Mouse (Mus musculus): ENCODE measurements around the gene Mrc2.

The Mrc2 gene

GRCm38 (mm10) chr11:105350643-105351042 lies 58.2 kb downstream of the Mrc2 start:
- DNase-seq (ENCODE audit: low spot score): no peak

DNA sequence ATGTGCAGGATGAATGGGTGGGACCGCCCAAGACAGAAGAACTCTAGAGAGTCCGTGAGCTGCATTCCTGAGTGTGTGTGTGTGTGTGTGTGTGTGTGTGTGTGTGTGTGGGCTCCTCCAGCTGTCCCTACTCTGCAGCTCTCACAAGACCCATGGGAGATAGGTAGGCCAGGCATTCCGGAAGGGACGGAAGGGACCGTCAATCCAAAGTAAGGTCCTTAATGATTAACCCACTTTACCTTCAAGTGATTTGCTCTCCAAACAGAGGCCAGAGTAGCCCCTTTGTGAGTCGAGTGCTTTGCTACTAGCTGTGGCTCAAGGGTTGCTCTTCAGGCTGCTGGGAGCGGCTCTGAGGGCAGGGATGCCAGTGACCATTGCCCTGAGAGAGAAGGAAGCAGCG lies 59.7 kb downstream of the Mrc2 start:
- no peak for DNase-seq (ENCODE audit: low spot score)

DNA sequence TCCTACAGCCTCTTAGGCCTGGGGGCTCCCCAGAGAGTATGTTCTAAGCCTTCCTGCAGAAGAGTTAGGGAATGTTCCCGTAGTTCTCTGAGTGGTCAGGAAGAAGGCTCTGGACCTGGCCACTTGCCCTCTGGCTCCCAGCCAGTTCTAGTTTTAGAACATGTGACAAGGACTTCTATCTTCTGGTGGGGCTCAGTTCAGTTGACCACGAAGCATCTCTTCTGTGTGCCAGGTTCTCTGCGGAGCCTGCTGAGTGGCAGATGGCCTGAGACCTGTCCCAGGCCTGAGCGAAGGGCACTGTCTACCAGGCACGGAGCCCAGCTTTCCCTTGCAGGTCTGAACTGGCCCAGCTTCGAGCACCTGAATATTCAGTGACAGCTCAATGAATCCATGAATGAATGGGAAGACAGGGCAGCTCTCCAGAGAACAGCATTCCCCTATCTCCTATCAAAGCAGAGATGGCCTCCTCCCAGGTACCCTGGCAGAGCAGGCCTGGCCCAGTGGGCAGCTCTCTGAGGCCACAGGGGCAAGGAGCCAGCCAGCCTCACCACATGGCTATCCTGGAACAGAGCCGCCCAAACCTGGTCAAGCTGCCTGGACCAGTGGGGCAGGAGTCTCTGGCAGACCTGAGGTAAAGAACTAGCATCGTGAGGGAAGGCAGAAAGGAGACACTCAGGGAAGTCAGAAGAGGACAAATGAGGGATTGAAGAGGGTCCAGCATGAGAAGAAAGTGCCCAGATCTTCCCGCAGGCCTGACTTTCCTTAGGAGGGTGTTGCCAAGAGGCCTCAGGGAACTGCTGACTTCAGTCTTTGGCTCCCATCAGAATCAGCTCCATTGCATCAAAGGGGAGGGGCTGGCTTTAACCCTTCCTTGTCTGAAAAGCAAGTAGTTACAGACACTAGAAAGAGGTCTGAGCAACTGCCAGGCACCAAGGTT lies 60.8 kb downstream of the Mrc2 start:
- peak; percentile 31 for DNase-seq (ENCODE audit: low spot score)

GRCm38 (mm10) chr11:105353891-105354280 lies 61.4 kb downstream of the Mrc2 start:
- no peak for DNase-seq (ENCODE audit: low spot score)

DNA sequence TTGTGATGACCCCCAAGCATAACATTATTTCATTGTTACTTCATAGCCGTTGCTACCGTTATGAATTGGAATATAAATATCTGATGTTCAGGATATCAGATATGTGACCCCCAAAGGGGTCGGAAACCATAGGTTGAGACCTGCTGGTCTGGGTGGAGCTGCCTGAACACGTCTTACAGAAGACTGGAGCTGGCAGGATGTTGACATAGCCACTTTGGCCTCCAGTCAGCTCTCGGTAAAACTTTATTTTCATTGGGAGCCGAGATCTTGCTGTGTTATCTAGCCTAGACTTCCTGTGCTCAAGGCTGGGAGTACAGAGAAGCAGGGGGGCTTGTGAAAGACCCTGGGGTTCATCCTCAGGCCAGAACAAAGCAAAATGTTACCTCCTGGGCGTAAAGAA lies 63.9 kb downstream of the Mrc2 start:
- DNase-seq (ENCODE audit: low spot score): no peak

GRCm38 (mm10) chr11:105362041-105362765 lies 69.8 kb downstream of the Mrc2 start:
- no peak for DNase-seq (ENCODE audit: low spot score)

DNA sequence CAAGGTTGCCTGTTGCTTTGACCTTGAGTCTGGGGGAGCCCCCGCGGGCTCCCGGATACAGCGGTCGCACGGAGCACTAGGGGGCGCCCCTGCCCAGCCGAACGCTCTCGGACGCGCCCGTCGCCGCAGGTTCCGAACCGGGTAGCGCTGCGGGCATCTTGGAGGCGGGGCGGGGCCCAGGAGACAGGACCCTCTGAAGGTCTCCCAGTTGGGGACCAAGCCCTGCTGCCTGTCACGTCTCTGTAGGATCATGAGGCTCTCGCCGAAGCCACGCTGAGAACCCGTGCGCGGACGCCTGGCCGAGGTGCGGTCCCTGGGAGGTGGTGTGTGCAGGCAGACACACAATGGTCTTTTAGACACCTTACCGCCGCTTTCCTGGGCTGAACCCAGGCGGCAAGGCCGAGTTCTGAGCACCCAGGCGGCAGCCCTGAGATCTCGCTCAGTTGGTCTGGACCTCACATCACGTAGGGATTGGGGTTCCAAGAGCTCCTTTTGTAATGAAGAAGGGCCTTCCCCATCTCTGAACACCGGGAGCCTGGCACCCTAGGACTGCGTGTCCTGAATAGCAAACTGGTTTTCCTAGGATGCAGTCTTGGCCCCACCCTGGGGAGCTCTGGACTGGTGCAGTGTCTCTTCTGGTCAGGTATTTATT lies 70.6 kb downstream of the Mrc2 start:
- DNase-seq (ENCODE audit: low spot score): peak; percentile 48

DNA sequence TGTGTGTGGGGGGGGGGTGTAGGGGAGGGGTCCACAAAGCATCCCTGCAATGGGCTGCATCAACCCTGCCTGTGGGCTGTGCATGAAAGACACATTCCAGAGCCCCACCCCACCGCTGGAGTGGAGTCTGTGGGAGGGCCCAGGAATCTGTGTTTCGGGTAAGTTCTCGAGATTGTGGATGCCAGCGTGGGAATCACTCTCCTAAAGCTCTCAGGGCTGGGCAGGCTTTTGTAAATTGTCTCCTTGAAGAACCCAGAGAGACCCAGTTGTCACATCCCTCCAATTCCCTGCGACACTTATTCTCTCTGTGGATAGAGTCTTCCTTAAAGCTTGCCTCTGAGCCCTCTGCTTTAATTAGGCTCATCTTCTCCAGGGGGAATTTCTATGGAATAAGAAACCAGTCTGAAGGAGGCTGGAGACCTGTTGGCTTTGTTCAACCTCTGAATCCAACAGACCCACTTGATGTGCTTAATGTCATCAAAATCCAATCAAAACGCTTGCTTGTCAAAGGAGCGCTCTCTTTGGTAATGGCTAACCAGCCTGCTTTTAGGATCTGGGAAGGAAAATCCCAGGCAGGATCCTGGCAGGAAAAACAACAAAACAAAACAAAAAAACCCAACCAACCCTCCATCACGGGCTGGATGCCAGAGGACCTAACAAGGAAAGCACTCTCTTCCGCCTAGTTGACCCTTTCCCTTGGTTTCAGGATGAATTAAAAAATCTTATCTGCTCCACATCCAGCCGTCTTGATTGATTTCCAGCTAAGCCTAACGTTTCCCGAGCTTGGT lies 71.3 kb downstream of the Mrc2 start:
- peak; percentile 10 for DNase-seq (ENCODE audit: low spot score)

GRCm38 (mm10) chr11:105364386-105365065 lies 72.1 kb downstream of the Mrc2 start:
- peak; percentile 7 for DNase-seq (ENCODE audit: low spot score)

DNA sequence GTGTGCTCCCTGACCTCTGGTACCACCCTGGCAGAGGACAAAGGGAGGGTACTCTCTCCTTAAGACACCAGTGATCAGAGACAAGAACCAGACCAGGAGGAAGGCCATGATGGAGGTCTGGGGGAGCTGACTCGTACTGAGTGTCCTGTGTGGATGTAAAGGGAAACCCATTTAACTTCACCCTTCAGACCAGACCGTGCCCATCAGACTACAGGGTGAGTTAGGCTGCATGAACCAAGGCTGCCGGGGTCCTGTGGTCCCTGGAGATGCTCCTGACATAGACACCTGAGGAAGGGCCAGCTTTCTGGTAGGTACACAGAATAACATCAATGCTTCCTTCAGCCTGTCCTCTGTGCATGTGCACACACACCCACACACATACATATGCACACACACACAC lies 73.2 kb downstream of the Mrc2 start:
- DNase-seq (ENCODE audit: low spot score): no peak

DNA sequence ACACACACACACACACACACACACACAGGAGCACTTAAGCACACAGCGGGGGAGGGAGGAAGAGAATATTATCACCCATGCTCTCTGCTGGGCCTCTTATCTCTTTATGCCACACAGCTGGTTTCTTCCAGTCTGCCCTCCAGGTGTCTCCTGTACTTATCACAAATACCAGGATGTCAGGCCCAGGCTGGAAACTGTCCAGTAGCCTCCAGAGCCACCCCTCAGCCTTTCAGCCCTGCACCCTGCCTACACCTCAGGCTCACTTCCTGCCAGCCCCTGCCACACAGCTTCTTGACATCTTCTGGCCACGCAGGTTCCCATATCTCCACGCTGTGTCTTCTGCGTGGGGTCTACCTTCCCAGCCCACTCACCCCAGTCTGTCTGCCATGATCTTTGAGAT lies 73.6 kb downstream of the Mrc2 start:
- no peak for DNase-seq (ENCODE audit: low spot score)

DNA sequence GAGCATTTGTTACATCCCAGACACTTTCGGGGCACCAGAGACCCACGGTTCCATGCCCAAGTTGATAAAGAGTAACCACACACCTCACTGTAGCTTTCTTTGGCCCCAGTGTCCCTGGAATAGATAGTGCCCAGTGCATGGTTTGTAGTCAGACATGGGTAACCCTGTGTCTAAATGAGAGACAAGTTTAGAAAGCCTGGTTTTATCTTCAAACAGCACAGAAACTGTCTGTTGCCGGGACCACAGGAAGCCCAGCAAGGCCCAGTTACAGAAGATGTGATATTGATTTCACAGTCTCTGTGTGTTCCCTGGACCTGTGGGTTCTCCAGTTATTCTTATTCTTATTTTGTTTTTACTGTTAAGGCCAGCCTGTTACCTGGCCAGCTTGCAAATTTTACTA lies 74.7 kb downstream of the Mrc2 start:
- DNase-seq (ENCODE audit: low spot score): no peak

- no peak for DNase-seq (ENCODE audit: low spot score)
Measured at GRCm38 (mm10) chr11:105368833-105369232, 76.4 kb downstream of the Mrc2 start.

DNA sequence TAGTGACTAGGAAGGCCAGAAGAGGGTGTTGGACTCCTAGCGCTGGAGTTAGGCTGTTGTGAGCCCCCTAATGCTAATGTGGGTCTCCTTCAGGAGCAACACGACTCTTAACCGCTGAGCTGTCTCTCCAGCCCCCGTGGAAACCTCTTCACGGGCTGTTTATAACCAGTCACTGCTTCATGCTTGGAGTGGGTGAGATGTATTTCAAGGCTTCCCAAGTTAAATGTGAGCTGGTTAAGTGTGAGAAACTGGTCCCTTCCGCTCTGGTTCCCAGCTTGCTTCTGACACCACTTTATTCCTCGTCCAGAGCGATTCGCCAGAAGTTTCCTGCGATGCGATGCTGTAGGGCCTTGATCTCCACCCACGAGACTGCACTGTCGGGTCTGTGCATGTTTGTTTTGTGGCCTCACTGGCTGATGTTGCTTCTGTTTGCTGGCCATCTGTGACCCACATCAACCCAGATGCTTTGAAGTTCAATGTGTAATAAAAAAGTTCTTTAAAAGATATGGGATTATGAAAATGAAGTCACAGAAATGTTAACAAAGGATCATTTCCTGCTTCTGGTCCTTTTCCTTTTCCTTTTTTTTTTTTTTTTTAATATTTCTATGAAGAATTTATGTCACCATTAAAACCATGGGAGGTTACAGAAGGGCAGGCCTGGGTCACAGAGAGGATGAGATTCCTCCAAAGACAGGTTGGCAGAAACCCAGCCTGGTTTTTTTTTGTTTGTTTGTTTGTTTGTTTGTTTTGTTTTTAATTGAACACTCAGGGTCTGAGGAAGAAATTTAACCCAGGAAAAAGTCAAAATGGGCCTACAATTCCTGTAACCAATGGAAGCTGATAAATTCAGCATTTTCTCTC lies 77.3 kb downstream of the Mrc2 start:
- DNase-seq (ENCODE audit: low spot score): no peak

- DNase-seq (ENCODE audit: low spot score): no peak
Measured at GRCm38 (mm10) chr11:105371818-105372217, 79.4 kb downstream of the Mrc2 start.

DNA sequence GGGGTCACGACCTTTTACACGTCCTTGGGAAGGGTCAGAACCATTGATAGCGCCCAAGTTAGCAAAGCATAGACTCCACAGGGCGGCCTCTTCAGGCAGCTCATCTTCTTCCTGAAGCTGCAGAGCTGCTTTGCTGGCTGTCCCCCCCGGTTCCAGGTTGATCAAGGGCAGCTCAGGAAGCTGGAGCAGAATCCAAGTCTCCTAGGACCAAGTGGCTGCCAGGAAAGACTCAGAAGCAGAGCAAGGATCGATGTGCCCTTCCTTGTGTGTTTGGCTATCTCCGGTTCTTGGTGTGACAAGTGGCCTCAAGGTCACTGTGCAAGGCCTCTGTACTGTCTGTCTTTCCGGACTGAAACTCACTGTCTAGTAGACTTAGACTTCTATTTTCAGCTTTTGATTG lies 81.4 kb downstream of the Mrc2 start:
- no peak for DNase-seq (ENCODE audit: low spot score)

GRCm38 (mm10) chr11:105374526-105375175 lies 82.2 kb downstream of the Mrc2 start:
- no peak for DNase-seq (ENCODE audit: low spot score)

DNA sequence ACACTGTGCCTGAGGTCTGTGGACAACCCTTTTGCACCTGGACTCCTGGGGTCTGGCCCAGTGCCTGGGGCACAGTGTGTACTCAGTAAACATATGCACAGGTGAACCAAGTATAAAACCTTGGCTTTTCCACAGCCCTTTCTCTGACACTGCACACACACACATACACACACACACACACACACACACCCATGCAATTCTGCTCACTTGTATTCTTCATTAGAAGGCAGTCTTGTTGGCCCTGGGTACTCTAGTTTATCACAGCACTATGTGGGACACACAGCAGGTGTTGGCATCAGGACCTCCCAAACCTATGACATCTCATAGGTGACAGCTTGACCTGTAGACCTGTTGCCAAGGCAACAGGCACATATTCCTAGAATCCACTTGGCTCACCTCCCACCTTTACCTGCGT lies 83.4 kb downstream of the Mrc2 start:
- no peak for DNase-seq (ENCODE audit: low spot score)

DNA sequence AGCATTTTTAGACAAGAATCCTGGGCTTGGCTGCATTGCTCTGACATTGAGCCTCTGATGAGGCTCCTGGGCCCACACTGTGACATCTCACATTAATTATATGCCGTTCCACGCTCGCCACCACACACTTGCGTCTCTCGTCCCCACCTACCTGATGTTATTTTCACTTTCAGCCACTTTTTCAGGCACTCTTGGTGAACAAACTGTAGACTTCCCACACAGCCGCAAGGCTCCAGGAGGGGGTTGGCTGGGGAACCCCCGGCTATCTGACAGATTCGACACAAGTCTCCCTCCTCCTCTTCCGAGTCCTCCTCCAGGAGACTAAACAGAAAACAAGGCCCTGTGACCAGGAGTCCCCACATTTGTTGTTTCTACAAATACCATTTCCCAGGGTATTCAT lies 92.8 kb downstream of the Mrc2 start:
- DNase-seq (ENCODE audit: low spot score): no peak

GRCm38 (mm10) chr11:105388636-105389035 lies 96.2 kb downstream of the Mrc2 start:
- no peak for DNase-seq (ENCODE audit: low spot score)

All from MN1 (cell line).